Mouse (Mus musculus): ENCODE measurements at regions not wholly inside any gene's neighbourhood (a gene's known extent, or its start where the extent isn't known, plus 50 kb on each side); places are given as distances from the start of the nearest gene placed in this dataset.

GRCm38 (mm10) chr13:73405720-73406629, 61.0 kb upstream of the Lpcat1 start:
- peak; percentile 67 for DNase-seq

GRCm38 (mm10) chr13:73400921-73401320, 66.1 kb upstream of the Lpcat1 start:
- DNase-seq: no peak

GRCm38 (mm10) chr13:73397033-73397432, 68.7 kb upstream of the Ndufs6 start:
- no peak for DNase-seq

- no peak for DNase-seq
Measured at GRCm38 (mm10) chr13:73395856-73396255, 67.5 kb upstream of the Ndufs6 start.

GRCm38 (mm10) chr13:73389051-73389450, 60.7 kb upstream of the Ndufs6 start:
- no peak for DNase-seq

DNA sequence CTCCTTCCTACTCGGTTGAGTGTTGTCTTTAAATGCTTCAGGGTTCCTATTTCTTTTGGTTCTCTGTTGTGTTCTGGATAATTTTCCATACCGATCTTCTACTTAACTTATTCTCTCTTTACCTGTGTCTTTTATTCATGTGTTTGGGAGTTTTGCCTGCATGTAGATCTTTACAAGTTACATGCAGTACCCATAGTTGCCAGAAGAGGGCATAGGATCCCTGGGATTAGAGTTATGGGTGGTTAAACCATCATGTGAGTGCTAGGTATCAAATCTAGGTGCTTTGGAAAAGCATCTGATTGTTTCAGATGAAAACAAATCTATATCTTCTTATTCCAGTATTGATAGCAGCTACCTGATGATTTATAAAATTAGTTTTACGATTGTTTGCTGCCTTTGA, 55.2 kb upstream of the Ndufs6 start:
- DNase-seq: peak; percentile 40
